Mouse (Mus musculus) lung, postnatal 36 days (tissue): ENCODE measurements around the gene Cdc42ep4.

ENCODE experiments used
- DNase-seq: peaks from one replicate; pipeline ENCODE4 v3.0.0; 2022; ENCODE audit warnings: mixed read lengths

Gene Cdc42ep4

DNA sequence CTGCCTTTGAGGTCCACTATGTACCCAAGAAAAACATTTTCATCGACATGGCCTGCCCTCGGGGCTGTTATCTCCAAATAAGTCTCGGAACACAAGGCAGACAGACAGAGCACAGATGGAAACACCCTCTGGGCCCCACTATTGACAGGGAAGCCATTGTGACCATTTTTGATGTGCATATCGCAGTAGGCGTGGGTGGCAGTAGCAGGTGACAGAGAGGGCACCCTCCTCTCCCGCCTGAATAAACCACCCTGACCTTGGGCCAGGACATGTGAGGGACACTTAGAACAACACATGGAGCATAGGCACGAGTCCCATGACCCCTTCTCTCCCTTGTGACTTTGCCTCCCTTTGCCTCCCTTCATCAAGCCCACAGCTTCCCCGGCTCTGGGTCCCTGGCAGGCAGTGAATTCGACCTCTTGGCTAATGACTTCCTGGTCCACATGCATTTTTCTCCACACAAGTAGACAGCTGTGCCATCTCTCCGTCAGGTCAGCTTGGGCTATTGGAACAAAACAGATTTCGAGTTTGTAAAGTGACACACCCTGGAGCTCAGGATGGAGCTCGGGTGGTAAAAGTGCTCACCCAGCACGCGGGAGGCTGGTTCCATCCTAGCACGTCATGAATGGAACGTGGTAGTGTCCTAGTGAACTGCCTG is 33.8 kb downstream of the Cdc42ep4 start:
- DNase-seq = peak; percentile 84

DNA sequence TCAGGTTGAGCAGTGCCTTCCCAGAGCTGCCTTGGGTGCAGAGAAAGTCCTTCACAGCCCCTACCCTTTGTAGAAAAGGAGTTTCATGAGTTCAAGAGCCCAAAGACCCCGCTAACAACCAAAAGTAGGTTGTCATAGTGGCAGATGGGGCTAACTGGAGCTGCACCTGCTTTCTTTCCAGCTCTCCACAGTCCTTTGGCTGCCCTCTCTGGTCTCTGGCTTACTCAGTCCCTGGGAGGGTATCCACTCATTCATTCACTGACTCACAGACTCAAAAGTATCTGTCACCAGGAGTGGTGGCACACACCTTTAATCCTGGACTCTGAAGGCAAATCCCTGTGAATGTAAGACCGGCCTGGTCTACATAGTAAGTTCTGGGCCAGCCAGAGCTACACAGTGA is 35.5 kb downstream of the Cdc42ep4 start:
- DNase-seq = no peak

DNA sequence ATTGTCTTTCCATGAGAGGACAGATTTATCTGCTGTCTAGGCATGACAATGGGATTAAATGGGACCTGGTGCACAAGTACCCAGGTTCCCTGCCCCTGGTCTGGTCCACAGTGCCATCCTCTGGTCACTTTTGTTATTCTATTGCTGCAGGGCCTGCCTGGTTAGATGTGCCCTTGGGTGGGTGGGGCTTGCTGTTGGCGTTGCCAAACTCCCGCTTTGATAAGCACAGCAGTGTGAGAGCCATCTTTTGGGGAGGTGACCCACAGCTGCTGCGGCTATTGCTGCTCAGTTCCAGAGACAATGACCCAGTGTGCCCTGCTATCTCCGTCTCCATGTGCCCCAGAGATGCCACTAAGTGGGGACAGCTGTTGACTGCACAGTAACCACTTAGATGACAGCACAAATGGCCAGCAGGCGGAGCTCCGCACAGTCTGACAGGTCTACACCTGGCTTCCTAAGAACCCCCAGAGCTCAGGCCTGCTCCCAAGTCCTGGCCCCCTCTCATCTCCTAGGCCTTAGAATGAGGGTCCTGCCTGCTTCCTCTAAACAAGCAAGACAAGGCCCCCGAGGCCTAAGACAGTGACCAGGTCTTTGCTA is 36.5 kb downstream of the Cdc42ep4 start:
- peak; percentile 57 for DNase-seq

DNA sequence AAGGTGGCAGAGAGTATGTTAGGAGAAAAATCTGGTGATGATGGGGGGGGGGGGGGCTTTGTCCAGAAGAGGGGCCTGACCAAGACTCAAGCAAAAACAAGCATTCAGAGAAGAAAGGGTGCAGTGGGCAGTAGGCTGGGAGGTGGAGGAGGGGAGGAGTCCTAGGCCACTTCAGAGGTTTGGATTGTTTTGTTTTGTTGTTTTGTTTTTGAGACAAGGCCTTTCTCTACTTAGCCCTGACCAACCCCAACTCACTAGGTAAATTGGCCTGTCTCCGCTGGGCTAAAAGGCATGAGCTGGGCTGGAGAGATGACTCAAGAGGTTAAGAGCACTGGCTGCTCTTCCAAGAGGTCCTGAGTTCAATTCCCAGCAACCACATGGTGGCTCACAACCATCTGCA is 40.6 kb downstream of the Cdc42ep4 start:
- DNase-seq = no peak

DNA sequence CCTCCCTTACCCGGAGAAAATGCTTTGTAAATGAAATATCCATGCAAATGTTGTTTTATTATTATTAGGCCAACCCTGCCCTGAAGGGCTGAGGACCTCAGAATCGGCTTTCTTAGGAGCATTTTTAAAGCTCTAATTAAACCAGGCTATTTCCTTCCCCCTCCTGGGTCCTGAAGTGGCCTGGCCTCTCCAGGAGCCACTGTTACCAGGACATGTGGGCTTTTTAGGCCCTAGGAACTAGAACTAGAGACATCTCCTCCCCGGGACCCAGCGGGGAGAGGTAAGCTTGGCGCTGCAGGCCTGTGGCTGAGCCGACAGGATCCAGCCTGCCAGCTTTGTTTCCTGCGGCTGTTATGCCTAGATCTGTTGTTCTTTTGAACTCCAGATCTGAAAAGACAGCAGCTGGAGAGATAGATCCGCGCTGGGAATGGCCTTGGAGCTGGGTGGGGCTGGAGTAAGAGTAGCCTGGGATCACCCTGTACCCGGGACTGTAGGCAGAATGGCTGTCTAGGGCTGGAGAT is 41.4 kb downstream of the Cdc42ep4 start:
- no peak for DNase-seq

DNA sequence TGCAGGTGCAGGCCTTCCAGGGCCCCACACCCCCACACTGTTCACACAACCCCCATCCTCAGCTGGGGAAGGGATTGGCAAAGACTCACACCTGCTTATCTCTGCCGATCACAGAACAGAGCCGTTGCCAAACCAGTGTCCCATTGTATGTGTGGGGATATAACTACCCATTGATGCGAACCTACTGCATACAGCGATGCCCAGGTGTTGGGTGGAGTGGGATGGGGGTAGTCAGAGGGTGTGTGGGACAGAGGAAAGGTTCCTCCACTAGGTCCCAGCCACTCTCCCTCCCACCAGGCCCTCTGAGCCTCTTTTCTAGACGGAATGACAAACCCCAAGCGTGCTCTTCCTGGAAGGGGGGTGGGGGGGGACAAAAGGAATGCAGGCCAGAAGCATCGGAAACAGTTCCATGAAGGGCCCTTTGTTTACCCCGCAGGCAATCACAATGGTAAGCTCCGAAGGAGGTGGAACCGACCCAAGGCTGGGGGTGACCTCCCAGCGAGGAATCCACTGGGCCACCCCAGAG is 41.9 kb downstream of the Cdc42ep4 start, which contains the start of gene Cpsf4l:
Gene Cpsf4l (minus strand): TSS at position 287 of the 526 bp plus-strand sequence.
- no peak for DNase-seq

DNA sequence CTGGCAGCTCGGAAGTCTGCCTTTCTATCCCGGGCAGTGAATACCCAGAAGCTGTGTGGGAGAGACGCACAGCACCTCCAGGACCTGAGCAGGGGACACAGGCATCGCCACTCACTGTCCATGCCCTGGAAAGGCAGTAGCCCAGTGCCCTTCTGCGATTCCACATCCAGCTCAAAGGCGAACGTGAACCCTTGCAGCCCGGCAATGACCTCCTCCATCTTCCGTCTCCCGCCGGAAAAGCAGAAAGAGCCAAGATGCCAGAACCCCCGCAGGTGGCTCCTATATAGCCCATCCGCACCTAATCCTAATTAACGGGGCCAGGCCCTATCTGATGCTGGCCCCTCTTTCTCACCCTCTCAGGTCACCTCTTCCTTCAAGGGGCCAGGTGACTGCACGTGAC is 42.4 kb downstream of the Cdc42ep4 start:
- DNase-seq = no peak

DNA sequence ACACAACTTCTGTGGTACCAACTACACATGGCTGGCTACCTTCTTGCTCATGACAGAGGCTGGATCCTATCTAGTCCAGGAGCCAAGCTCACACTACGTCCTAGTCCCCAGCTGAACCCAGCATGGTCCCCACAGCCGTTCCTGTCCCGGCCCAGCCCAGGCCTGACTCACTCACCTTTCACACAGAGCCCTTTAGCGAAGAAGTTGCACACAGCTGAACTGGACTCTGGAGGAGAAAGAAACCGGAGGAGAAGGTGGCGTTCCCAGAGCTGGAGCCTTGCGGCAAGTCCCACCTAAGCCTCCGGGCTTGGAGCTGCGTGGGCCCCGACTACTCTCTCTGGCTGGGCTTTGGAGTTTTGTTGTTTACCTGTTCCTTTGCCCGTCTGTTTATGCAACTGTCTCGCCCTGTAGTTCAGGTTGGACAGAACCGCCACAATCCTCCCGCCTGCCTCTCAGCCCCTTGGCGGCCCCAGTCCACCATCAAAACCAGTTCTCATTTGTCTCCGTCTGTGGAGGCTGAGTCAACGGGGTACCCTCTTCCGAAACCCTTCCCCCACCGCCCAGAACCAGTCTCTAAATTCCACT is 43.0 kb downstream of the Cdc42ep4 start:
- no peak for DNase-seq

DNA sequence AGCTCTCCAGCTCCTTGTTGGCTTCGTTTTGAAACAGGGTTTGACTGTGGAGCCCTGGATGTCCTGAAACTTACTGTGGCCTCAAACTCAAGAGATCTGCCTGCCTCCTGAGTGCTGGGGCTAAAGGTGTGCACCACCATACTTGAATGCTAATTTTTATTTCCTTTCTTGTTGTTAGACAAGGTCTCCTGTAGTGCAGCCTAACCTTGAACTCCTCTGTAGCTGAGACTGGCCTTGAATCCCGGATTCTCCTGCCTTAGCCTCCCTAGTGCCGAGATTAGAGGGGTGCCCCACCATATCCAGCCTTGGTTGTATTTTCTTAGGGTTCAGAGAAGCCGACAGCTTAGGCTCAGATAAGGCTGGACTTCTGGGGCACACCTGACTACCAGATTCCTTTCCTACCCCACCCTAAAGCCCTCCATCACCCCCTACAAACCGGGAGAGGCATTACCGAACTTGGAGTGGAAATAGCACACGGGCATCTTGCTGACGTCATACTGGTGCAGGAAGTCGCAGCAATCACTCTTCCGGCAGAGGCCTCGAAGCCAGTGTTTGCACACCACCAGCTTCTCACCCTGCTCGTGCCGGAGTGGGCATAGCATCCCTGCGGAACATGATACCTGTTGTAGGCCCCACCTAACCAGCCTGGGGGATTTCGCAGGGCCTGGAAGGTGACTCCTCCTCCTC is 45.6 kb downstream of the Cdc42ep4 start:
- DNase-seq = no peak

DNA sequence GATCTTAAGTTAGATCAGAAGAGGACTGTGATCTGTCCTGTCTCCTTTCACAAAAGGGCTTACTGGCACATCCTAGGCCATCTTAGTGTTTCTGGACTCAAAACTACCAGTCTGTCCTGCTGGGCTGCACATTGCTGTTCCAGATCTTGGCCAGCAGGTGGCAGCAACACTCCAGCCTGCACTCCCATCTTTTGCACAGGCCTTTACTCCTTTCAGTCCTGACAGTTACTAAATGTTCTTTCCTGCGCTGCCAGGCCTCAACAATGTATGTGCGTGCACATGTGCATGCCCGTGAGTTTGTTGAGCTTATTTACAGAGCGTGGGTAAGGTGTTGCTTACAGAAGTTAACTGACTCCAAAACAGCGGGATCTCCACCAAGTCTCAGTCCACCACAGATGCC is 47.9 kb downstream of the Cdc42ep4 start:
- peak; percentile 84 for DNase-seq

DNA sequence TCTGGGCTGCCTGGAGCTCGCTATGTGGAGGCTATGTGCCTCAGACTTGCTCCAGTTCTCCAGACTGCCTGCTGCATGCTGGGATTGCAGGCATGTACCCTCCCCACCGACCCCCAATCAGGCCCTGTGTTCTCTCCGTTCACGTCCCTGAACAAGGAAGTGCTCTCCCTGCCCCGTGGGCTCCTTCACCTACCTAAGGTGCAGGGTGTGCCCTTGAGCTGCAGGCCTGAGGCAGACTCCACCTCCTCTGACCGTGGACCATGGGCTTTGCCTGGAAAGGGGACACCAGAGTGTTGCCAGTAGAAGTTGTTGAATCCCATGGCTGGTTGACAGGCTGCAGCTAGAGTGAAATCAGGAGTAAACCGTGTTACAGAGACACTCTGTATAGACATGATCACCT is 52.0 kb downstream of the Cdc42ep4 start:
- no peak for DNase-seq

DNA sequence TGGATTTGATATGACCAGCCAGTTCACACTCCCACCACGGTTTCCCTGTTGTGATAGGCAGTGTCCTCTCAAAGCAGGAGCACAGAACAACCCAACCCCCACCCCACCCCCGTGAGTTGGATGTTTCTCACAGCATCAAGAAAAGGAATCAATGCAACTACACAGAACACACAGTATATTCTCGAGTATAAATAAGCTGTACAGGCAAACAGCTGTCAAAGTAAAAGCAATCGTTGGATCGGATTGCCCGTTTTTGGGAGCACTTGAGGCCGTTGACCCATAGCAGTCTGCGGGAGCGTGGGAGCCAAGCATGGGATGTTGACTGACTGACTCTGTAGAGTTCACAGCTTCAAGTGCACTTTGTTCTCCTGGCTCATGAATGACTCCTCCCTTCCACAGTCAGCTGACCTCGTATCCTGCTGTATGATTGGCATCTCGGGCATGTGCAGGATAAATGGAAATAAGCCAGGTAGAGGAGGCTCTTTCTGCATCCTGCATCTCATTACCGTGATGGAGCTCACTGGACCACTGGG is 53.6 kb downstream of the Cdc42ep4 start:
- peak; percentile 77 for DNase-seq

DNA sequence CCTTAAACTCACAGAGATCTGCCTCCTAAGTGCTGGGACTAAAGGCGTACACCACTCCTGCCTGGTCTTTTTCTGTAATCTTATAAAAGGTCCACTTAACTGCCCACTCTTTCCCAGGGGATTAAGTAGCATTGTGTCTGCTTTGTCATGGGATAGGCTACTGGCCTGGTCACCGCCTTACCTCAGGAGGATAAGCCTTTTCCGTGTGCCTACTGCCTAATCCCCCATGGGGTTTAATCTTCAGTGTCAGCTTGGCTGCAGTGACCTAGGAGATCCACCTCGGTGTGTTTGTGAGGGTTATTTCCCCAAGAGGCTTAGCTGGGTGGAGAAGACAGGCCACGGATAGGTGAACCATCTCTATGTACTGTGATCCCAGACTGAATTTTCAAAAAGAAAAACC is 54.1 kb downstream of the Cdc42ep4 start:
- no peak for DNase-seq

DNA sequence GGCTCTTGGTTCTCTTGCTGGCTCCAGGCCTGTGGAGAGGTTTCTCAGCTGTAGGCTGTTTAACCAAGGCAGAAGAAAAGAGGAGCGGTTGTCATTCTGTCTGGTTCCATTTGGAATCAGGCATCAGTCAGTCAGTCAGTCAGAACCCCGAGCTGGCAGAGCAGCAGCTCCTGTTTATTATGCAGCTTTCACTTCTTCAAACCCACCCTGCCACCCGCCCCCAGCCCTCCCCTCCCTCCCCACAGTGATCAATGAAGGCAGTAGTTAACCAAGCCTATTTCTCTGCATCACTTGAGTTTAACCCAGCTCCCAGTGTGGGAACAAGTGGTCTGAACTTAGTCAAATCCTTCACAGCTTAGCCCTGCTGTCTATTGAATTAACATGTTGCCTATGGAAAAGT is 59.8 kb downstream of the Cdc42ep4 start:
- no peak for DNase-seq

DNA sequence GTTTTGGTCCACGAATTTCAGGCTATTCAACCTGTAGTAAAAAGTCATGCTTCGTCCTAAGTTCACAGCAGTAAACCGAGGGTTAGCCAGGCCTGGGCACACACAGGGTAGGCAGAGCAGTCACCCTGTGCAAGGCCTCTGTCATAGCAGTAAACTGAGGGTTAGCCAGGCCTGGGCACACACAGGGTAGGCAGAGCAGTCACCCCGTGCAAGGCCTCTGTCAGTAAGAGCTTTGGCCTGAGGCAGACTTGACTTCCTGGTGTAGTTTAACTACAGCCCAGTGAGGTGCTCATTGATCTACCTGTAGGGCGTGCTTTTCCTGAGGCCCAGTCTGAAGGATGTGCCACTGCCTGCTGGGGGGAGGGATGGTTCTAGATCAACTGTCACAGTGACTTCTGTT is 60.4 kb downstream of the Cdc42ep4 start:
- DNase-seq = no peak

DNA sequence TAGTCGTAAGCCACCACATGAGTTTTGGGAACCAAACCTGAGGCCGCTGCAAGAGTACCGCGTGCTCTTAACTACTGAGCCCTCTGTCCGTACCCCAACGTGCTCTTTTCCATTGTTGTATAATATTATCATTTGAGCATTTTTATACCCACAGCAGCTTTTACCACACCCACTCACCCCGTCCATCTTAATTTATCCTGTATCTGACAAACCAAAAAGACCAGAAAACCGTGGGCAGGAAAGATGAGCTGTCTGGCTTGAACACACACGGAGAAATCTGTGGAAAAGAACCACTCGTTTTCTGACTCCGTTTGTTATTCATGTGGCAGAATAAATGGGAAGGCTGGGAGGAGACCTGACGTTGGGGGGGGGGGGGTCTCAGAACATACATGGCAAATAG is 61.2 kb downstream of the Cdc42ep4 start:
- DNase-seq = no peak

DNA sequence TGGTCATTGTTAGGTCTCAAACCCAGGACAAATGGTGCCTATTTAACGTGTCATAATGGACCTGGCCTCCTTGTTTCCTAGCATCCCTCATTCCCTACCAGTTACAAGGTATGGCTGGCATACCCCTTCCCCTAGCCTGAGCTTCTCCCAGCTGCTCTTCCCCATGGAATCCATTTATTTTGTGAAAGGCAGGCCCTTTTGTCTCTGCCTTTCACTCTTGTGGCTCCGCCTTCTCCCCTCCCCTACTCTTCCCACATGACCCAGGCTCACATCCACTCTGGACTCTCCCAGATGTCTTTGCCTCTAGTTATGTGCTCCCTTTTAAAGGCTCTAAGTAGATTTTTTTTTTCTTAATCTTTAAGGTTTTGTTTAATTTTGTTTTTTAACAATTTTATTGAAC is 64.7 kb downstream of the Cdc42ep4 start:
- peak; percentile 28 for DNase-seq

DNA sequence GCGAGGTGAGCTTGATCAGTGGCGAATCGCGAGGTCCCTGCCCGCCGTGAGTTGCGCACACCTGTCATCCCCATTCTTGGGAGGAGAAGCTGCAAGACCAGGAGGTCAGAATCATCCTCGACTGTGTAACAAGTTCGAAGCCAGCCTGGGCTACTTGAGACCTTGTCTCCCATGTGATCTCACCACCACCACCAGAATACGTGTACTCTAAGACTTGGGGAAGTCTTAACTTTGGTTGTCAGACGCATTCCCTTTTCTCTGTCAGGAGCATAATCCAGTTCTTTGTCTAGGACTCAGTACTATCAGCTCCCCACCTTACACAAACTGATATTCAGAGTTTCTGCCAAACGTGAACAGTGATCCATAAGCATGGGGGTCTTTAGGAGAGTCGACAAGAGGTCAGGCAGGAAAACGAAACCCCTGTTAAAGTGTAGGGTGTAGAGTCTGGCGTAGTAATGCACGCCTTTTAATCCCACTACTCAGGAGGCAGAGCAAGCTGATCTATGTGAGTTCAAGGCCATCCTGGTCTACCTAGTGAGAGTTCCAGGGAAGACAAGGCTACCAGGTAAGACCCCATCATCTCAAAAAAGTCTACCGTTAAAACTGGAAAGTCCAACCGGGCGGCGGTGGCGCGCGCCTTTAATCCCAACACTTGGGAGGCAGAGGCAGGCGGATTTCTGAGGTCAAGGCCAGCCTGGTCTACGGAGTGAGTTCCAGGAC is 66.8 kb downstream of the Cdc42ep4 start:
- no peak for DNase-seq

DNA sequence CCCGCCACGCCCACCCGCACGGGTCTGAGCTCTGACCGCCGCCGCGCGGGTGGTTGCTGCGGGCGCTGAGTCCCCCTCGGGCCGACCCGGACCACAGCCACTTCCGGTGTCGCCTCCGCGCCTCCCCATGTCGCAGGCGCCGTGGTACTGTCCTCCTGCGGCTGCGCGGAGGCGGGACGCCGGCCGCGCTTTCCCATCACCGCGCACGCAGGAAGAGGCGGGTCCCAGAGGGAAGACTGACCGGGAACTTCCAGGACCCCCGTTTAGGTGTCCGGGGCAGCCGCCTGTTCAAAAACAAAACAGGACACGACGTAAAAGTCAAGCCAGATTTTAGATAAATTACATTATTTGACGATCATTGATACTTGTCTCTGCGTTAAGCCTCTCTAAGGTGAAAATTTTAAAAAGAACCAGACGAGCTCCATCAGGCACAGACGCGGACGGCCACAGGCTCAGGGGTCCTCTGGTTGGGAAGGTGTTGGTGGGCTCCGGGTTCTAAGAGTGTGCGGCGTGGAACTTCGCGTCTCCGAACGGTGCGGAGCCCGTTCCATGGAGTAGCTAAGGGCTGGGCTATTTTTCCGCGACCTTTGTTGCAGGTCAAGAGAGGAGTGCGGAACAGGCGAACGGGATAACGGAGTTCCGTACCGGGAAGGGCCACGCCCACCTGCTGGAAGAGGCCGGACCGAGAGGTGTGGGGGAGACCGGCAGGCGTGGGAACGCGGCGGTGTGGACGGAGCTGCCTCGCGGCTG is 67.5 kb downstream of the Cdc42ep4 start, which contains the start of the genes Fam104a and D11Wsu47e:
Gene Fam104a (minus strand): TSS at position 199 of the 750 bp plus-strand sequence.
Gene D11Wsu47e (plus strand): TSS at position 456 of the 750 bp plus-strand sequence.
- DNase-seq = peak; percentile 97

DNA sequence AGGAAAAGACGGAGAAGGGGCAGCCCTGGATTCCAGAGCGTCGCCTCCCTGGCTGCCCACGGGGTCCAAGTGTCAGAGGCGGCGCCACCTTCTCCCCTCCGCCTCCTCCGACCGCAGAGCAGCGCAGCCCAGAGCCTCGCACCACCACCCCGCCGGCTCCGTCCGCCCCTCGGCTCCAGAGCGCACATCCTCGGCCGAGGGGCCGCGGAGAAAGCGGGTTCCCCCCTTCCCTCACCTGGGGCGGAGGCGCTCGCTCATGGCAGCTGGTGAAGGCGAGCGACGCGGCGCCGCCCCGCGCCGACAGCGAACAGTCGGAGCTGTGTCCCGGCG is 68.1 kb downstream of the Cdc42ep4 start:
- no peak for DNase-seq

DNA sequence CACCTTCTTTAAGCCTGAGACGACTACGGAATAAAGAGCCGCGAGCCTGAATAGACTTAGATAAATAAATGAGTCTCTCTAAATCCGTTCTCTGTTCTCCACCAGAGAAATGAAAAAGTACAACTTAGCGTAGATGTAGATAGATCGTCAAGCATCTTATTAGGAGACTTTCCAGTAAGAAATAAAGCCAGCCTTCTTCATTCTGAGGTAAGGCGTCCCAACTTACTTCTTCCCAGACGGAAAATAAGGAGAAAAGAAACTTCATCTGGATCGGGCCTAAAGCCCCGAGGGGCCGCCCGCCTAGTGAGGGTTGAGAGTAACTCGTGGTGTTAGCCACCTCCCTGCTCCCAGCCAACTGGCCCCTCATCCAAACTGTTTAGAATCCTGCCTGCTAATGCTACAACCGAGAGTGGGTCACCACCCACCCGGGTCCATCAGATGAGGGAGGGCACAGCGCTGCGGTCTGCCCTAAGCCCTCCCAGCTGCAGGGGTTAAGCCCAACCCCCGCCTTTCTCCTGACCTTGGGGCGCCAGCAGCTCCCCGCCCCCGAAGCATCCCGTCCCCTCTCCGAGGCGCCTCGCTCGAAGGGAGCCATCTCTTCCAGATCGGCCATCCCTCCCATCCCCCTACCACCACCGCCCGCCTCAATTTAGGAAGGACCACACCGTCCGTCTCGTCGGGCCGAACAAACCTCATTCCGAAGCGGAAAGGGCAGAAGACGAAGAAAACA is 68.6 kb downstream of the Cdc42ep4 start:
- DNase-seq = peak; percentile 55
